Mouse (Mus musculus) retina, embryonic 14.5 days (tissue): ENCODE measurements around the gene Atp1a4.
A peak's percentile ranks its signal among the peaks of the same experiment; 100 is the strongest.
"Not testable (repeated sequence)": the region's sequence is repeated elsewhere in the genome, so short reads cannot be mapped to it uniquely, and the experiment has no call there.

Experiments used
- DNase-seq: peaks from one replicate; pipeline ENCODE4 v3.0.0-alpha.2; 2015; ENCODE audit warnings: low spot score

Atp1a4 gene

DNA sequence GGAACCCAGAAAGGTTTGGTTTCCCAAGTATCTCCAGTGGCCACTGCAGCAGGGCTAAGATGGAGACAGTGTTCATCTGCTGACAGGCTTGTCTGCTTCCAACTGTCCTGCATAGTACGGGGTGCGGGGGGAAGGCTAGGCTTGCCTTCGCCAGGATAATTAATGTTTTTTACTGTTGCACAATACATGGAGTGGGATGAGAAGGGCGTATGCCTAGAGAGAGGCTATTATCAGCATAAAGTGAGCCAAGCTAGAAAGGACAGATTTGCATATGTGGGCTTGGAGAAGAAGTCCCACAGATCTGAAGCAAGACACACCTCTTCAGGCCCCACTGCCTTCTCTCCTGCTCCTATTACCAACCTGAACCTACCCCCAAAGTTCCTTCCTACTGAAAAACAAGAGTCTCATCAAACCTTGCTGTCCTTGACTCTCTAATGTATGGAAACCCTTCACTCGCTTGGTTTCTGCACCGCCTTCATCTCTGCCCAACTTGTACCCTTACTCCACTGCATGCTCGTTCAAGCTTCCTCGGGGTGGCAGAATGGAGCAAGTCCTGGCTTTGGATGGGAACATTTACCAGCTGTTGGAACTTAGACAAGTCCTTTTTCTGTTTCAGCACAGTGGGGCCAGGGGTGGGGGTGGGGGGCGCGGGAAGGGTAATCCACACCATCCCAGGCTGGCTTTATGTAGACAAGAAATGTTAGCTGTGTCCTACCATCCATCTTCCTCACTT is 23.5 kb upstream of the Atp1a4 start:
- no peak for DNase-seq

GRCm38 (mm10) chr1:172279768-172280509 is 21.7 kb upstream of the Atp1a4 start:
- no peak for DNase-seq

DNA sequence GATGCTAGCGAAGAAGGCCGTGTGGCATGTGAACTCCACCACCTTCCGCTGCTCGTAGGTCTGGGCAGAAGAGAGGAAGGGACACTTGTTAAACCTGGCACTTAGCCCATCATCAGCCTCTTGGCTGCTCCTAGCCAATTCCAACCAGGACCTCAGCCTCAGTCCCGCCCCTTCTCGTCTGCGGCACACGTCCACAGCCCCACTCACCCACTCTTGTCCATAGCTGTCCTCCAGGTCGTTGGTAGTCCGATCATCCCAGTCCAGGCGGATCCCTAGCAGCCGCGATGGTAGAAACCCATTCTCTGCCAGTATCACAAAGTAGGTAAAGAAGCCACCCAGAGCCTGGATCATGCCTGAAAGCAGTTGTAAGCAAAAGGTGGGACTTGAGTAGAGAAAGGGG is 20.1 kb upstream of the Atp1a4 start:
- DNase-seq: no peak

GRCm38 (mm10) chr1:172277172-172277571 is 19.0 kb upstream of the Atp1a4 start:
- DNase-seq: no peak

- DNase-seq: no peak
These were observed 16.3 kb upstream of the Atp1a4 start for GRCm38 (mm10) chr1:172274547-172274946.

DNA sequence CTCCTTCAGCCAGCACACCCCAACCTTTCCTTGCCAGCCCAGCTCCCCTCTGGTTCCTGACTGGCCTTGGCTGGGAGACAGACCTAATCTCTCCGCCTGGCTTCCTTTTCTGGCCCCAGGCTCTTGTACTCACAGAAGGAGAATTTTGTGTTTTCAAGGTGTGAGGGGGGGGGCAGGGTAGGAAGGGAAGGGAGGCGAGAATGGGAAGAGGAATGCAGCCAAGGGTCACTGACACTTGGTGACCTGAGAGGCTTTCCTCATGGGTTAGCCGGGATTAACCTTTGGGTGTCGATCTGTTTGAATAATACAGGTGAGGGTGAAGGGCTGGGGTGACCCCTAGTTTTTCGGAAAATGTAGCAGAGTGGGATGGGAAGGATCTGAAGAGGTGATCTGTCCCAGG is 15.9 kb upstream of the Atp1a4 start:
- no peak for DNase-seq

GRCm38 (mm10) chr1:172273386-172273785 is 15.2 kb upstream of the Atp1a4 start:
- DNase-seq: no peak

DNA sequence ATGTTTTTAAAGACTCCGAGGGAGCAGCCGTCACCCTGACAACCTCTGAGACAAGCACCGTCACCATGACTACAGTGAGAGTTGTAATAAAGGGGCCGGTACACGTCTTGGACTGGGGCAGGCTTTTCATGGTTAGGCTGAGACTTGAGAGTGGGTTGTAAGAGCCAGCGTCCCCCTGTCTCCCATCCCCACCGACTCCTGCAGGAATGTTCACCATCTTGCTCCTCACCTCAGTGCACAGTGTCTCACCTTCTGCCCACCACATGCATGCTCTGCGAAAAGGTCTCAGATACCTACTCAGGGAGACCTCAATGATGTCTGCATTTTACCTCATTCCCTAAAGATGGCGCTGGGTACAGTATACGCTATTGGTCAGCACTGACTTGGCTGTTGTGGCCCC is 13.6 kb upstream of the Atp1a4 start:
- DNase-seq: no peak

DNA sequence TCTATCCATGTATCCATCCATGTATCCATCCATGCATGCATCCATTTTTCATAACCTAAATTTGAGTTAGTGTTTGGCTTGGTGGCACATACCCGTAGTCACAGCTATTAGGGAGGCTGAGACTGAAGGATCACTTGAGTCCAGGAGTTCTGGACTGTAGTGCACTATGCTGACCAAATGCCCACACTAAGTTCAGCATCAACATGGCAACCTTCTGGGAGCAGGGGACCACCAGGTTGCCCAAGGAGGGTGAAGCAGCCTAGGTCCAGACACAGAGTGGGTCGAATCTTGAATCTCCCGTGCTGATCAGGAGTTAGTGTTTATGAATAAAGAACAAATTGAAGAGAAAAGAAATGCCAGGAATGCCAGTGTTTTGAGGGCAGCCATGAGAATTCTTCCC is 13.0 kb upstream of the Atp1a4 start:
- DNase-seq: no peak

DNA sequence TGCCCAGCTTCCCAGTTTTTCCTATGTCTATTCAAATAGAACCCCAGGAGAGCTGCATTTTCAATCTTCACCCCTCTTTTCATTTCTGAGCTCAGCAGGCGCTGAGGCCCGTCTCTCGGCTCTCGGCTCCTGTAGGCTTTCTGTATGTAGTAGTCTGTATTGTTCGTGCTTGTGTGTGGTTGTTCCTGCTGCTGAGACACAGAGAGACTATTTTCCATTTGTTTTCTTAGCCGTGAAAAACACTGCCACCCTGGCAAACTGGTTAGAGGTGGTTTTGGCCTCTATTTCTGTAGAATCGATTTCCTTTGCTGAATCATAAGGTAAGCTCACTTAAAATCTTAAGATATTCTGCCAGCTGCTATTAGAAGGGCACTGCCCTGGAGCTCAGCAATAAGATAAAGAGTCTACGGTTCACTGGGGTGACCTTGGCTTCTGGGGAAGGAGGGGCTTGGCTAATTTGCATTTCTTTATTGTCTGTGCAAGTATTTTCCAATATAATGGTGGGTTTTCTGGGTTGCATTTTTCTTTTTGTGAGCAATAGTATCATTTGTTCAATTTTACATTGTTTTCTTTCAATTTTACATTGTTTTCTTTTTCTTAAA is 3.4 kb upstream of the Atp1a4 start, which contains the start of gene Igsf8:
Gene Igsf8, plus strand, starts transcription at position 165 of the 602 bp plus-strand sequence.
- DNase-seq: no peak

DNA sequence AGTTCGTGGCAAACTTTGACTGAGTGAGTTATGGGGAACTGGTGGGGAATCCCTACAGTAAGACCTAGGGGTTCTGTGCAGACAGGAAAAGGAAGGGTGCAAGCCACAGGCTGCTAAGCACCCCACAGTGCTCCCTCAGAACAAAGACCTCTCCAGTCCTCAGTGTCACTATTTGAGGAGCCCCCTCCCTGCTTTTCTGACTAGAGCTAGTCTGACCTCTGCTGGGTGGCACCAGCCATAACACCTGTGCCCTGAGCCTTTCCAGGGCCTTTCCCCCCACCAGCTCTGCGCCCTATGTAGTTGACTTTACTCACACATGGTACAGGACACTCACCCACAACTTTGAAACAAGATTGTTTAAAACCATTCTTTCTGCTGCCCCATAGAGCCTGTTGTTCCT is 10.5 kb downstream of the Atp1a4 start:
- DNase-seq: peak; percentile 77

DNA sequence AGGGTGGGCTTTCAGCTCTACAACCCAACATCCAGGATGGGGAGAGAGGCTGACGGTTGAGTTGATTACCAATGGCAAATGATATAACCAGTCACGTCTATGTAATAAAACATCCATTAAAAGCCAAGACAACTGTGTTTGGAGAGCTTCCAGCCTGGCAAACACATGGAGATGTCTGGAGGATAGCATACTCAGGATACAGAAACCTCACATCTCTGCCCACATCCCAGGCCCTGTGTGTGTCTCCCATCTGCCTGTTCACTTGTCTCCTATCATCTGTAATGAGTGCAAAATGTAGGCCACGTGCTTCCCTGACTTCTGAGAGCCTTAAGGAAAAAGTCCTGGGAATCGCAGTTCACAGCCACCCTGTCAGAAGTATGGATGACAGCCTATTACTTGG is 11.0 kb downstream of the Atp1a4 start:
- DNase-seq: no peak

- not testable (repeated sequence) for DNase-seq
These were observed 13.6 kb downstream of the Atp1a4 start for GRCm38 (mm10) chr1:172244645-172245044.

- DNase-seq: no peak
These were observed 14.5 kb downstream of the Atp1a4 start for GRCm38 (mm10) chr1:172243547-172244205.

DNA sequence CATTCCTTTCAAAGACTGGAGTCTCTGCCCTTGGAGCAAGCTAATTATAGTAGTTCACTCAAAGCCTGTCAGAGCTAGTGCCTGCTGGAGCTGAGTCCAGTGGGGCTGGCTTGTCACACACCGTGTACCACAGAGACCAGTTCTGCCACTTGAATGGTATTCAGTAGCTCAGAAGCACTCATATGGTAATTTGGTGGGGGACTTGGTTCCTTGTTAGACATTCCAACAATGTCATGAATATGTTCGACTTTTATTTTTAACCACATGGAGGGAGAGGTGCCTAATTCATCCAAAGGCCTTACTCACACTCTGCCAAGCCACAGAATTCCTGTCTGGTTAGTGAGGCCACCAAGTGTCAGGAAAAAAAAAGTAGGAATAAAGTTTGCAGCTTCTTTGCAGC is 15.8 kb downstream of the Atp1a4 start:
- no peak for DNase-seq

DNA sequence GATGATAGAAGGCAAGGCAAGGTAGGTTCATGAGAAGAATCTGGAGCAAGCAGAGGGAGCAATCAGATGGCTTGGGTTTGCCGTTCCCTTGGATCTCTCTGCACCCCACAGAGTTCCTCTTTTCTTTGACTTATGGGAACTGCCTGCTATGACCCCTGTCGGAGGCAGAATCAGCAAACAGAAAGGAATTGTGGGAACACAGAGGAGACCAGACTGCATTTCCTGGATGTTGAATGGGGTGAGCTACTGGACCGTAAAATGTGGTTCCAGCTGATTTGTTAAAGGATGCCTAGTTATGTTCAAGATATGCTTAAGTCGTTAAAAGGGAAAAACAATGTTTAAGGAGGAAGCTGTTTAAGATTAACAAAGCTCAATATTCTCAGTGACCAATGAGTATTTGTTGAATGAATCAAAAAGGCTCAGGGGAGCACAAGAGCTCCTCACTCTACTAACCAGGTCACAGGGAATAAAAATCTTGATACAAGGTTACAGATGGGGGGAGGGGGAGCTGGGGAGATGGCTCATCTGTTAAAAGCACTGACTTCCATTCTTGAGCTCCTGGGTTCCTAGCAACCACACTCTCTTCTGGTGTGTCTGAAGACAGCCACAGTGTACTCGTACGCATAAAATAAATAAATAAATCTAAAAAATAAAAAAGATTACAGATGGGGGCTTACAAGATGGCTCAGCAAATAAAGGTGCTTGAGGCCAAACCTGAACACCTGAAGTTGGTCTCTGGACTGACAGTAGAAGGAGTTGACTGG is 17.1 kb downstream of the Atp1a4 start:
- DNase-seq: peak; percentile 40

DNA sequence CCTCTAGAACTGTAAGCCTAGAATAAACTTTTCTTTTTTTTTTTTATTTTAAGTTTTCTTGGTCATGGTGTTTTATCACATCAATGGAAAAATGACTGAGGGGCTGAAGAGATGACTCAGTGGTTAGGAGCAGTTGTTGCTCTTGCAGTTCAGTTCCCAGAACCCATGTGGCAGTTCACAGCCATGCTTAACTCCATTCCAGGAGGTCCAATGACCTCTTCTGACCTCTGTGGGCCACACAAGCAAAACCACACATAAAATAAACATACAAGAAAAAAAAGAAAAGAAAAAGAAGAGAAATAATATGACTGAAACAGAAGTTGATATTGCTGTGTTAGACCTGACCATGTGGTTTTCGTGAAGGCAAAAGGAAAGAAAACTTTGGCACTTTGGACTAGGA is 29.0 kb downstream of the Atp1a4 start:
- DNase-seq: no peak

GRCm38 (mm10) chr1:172228209-172228608 is 30.0 kb downstream of the Atp1a4 start:
- DNase-seq: no peak

DNA sequence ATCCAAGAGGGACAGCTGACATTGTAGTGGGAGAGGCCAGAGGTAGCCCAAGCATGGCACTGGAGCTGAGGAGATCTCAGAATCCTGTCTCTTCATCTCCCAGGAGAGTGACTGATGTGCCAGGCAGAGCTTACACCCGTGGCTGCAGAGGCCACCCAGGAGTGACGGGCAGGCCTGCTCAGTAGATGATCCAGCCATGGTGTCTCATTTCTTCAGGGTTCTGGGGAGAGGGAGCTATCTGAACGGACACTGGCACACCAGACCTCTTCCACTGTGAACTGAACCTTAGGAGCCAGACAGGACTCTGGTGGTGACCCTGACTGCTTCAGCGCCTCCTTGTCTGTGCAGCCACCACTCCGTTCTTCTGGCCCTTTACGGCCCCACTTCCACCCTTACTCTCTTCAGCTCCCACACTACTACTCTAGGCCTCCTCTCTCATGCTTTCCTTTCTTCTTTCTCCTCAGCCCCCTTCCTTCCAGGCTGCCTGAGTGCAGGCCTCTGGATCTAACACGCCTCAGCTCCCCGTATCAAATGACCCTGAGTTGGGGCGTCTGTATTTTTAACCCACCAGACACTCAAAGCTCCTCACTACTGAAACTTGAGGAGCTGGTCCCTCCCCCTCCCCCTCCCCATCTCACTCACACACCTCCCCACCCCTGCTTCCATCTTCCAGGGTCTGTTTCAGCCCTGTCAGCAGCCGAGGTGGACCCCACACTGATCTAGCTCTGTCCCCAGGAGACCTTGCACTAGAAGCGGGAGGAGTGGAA is 36.7 kb downstream of the Atp1a4 start:
- no peak for DNase-seq

DNA sequence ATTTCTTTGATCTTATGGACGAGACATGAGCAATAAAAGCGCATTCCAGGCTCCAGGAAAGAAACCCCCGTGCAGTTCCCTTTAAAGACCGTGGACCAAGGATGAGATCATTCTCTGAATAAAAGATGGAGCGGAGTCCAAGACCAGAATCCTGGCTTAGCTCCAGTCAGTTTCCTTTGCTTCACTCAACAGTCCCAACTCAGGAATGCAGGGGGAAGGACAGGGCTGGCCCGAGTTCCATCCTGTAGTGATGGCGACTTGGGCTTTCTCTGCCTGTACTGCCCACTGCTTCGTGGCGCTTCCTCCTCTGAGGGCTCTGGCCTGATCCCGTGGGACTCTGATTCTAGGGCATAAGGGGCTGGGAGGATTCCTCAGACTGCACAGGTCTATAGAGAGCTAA is 37.8 kb downstream of the Atp1a4 start:
- DNase-seq: no peak
